Mouse (Mus musculus) stomach, postnatal 0 days (tissue): ENCODE measurements around the gene 5730522E02Rik. TPM values are rescaled to one million over a fixed set of nuclear protein-coding genes. Genes with fewer than 3 reads are reported as not detected.

ENCODE experiments used
- ATAC-seq: fragments of 200-750 bp; cut with Nextera tagmentation; 2 replicates; pipeline ENCODE4 v1.8.0; 2017; ENCODE audit not compliant: low FRiP score, low TSS enrichment
- DNase-seq: peaks from one replicate; pipeline ENCODE4 v3.0.0-alpha.2; 2016; ENCODE audit warnings: low spot score
- H3K27ac ChIP-seq: fragments of 300-500 bp; sonication (generic); replicated peaks from 2 replicates; pipeline ENCODE4 v1.5.1; 2014; ENCODE audit warnings: mild to moderate bottlenecking, control low read depth
- H3K27me3 ChIP-seq: fragments of 300-500 bp; sonication (generic); 2 replicates; pipeline ENCODE4 v1.6.1; 2014; ENCODE audit warnings: low read length; ENCODE audit not compliant: control insufficient read depth, insufficient read depth
- H3K36me3 ChIP-seq: fragments of 300-500 bp; sonication (generic); 2 replicates; pipeline ENCODE4 v1.6.1; 2014; ENCODE audit warnings: low read length, mixed read lengths; ENCODE audit not compliant: control insufficient read depth, insufficient read depth
- H3K4me1 ChIP-seq: fragments of 300-500 bp; sonication (generic); replicated peaks from 2 replicates; pipeline ENCODE4 v1.6.1; 2014; ENCODE audit warnings: antibody characterized with exemption; ENCODE audit not compliant: control insufficient read depth, insufficient read depth
- H3K4me2 ChIP-seq: fragments of 300-500 bp; sonication (generic); replicated peaks from 2 replicates; pipeline ENCODE4 v1.6.1; 2014; ENCODE audit warnings: low read depth, mild to moderate bottlenecking, control low read depth, moderate library complexity
- H3K4me3 ChIP-seq: fragments of 300-500 bp; sonication (generic); 2 replicates; pipeline ENCODE4 v1.5.1; 2014; ENCODE audit warnings: low read depth, low read length, control low read depth
- H3K9ac ChIP-seq: fragments of 300-500 bp; sonication (generic); 2 replicates; pipeline ENCODE4 v1.6.1; 2014; ENCODE audit warnings: mild to moderate bottlenecking, low read length, control low read depth, mixed read lengths
- H3K9me3 ChIP-seq: fragments of 300-500 bp; sonication (generic); 2 replicates; pipeline ENCODE4 v1.6.1; 2016; ENCODE audit warnings: low read length; ENCODE audit not compliant: control insufficient read depth
- CTCF ChIP-seq: IDR thresholded peaks from 2 replicates; pipeline ENCODE4 v1.5.1; 2016; ENCODE audit warnings: antibody characterized with exemption, low read depth, mild to moderate bottlenecking, moderate library complexity
- EP300 ChIP-seq: optimal IDR thresholded peaks from 2 replicates; pipeline ENCODE3; 2016; ENCODE audit warnings: antibody characterized with exemption
- WGBS: fragments of 180-500 bp; shearing (Covaris S2); extraction: QIAGEN DNeasy Blood & Tissue Kit; methylation state at CpG from one replicate; pipeline ENCODE4 v1.1.7; 2014; 5-methylcytosine and 5-hydroxymethylcytosine counted together
- polyA plus RNA-seq: library from polyadenylated mRNA; unstranded; fragments of >200 nt; fragmentation: Nextera tagmentation; extraction: Ambion mirVana; gene quantifications from 2 replicates; pipeline ENCODE4 v1.2.1, GENCODE M21; 2015

Gene 5730522E02Rik
- polyA plus RNA-seq, 1 experiment from 2014 or later: 1.1 TPM

DNA sequence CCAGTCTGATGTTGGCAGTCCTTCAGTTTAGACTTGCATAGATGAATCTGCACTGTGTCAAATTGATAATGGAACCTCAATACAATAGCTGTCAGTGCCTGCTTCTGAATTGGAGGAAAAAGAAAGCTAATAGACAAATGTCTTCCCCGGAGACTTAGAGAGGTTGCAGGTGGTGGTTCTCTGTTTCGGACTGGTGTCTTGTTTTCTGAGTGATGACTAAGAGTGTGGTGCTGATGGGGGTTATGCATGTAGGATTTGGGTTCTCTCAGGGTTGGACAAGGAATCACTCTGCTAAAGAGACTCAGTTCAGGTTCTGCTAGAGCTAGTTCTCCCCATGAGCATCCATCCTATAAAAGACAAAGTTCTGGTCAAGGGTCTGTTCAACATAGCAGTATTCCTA, 397.1 kb downstream of the 5730522E02Rik start:
- Histone ChIP-seq H3K9ac (no peak overlapping the region), H3K4me2 (no peak overlapping the region), H3K4me3 (no peak overlapping the region), H3K27ac (no peak overlapping the region), H3K36me3 (no peaks in the 10 kb centered on the region), H3K9me3 (no peaks in the 10 kb centered on the region), H3K27me3 (no peaks in the 10 kb centered on the region), H3K4me1 (no peaks in the 10 kb centered on the region)
- no peak for TF ChIP-seq EP300
- no peak for TF ChIP-seq CTCF
- ATAC-seq (no peak), DNase-seq (no peak)
- WGBS: 71% methylated on average over 2 of the region's 2 CpGs

DNA sequence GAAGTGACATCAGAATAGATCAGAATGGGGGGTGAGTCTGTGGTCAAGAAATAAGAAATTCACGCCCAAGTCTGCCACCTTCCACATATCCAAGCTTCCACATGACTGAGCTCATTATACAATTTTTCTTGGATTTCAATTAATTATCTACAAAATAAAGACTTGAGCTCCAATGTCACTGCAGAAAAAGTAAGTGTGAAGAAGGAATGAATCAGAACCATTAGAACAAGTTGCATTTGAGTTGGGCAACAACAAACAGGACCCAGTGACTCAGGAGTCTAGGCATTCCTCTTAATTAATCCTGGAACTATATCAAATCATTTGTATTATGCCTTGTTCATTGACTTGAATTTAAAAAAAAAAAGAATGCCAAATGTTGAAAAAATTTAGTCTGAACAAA, 422.9 kb downstream of the 5730522E02Rik start:
- WGBS: 81% methylated on average over 1 of the region's 1 CpGs

DNA sequence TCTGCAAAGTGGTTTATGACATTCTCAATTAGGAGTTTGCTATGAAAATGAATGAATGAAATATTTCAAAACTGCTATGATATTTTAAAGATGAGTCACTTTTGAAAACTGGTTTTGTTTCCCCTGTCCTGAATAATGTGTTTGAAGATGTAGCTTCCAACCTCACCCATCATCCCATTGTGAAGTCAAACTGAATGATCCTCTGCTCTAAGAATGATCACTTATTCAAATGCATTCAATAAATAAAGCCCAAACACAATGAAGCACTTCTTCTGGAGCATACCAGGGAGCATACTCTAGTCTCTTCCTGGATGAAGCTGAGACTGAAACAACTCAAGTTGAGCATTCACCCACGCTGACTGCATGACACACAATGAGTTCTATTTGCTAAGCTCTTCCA, 438.3 kb downstream of the 5730522E02Rik start:
- no peak for ATAC-seq
- H3K4me3 ChIP-seq: no peak overlapping the region
- H3K9ac ChIP-seq: no peak overlapping the region
- no peak for DNase-seq
- H3K4me1 ChIP-seq: no peaks in the 10 kb centered on the region
- no peak overlapping the region for H3K4me2 ChIP-seq
- H3K36me3 ChIP-seq: no peaks in the 10 kb centered on the region
- 70% methylated on average over 1 of the region's 1 CpGs for WGBS
- H3K27me3 ChIP-seq: no peaks in the 10 kb centered on the region
- no peak overlapping the region for H3K27ac ChIP-seq
- TF ChIP-seq CTCF (no peak), EP300 (no peak)
- no peaks in the 10 kb centered on the region for H3K9me3 ChIP-seq

More for the DNA sequence above, 422.9 kb downstream of the 5730522E02Rik start:
- Histone ChIP-seq H3K27ac (no peak overlapping the region), H3K4me1 (no peaks in the 10 kb centered on the region), H3K4me2 (no peak overlapping the region), H3K36me3 (no peaks in the 10 kb centered on the region), H3K4me3 (no peak overlapping the region), H3K27me3 (no peaks in the 10 kb centered on the region), H3K9ac (no peak overlapping the region), H3K9me3 (no peaks in the 10 kb centered on the region)
- TF ChIP-seq EP300: no peak
- TF ChIP-seq CTCF: no peak
- ATAC-seq: no peak
- no peak for DNase-seq

DNA sequence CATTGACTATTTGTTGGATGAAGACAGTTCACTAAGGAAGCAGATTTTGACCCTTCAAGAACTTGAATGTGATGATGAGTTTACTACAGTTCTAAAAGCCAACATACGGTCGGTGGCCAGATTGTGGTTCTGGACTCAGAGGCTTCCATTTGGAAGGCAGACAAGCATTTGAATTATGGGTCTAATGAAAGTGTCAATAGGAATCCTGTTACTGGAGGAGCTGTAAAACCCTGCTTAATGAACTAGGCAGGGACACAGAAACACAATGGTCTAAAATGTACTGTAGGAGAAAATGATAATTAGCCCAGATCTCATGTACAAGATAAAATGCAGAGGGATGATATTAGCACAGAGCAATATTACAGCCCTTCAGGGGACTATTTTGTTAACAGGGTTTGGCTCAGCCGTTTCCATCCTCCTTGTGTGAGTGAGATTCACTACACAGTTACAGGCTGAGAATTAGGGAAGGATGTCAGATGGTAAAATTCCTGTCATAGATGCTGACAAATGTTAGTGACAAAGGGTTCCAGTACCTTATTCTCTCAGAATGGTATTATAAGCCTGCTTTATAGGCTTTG, 439.5 kb downstream of the 5730522E02Rik start:
- no peak overlapping the region for H3K27ac ChIP-seq
- WGBS: 77% methylated on average over 3 of the region's 3 CpGs
- no peak overlapping the region for H3K4me3 ChIP-seq
- H3K9ac ChIP-seq: no peak overlapping the region
- H3K4me2 ChIP-seq: no peak overlapping the region
- DNase-seq: no peak
- H3K27me3 ChIP-seq: no peaks in the 10 kb centered on the region
- ATAC-seq: no peak
- H3K9me3 ChIP-seq: no peaks in the 10 kb centered on the region
- H3K4me1 ChIP-seq: no peaks in the 10 kb centered on the region
- H3K36me3 ChIP-seq: no peaks in the 10 kb centered on the region
- TF ChIP-seq CTCF (no peak), EP300 (no peak)

DNA sequence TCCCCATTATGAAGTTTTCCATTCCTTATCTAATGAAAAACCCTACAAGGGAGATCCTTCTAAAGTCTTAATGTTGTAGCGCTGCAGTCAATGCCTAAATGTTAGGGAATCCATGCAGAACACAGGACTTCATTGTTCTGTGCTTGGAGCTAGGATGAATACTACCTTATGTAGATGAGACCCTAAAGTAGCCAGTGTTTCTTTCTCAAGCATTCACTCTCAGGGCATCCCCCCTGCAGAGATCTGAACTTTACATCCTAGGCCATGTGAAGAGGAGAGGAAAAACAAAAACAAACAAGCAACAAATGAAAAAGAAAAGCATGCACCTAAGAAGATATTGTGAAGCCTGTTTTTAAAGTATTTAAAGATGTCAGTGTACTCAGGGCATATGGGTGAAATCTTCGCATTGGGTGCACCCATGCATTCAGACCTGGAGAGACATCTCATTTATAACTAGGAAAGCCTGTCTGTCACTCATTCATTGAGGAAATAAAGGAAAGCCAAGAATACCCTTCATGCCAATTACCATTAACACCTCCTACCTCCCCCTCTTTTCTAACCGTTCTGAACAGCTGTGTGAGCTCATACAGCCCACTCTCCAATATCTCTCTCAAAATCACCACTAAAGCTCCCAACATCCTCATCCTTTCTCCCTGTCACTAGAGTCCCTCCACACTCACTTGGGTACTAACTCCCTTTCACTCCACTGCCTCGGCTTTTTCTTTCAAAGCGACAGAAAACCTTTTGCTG, 442.8 kb downstream of the 5730522E02Rik start:
- no peaks in the 10 kb centered on the region for H3K27me3 ChIP-seq
- H3K27ac ChIP-seq: no peak overlapping the region
- H3K4me3 ChIP-seq: no peak overlapping the region
- no peaks in the 10 kb centered on the region for H3K4me1 ChIP-seq
- no peak overlapping the region for H3K9ac ChIP-seq
- no peaks in the 10 kb centered on the region for H3K9me3 ChIP-seq
- TF ChIP-seq EP300 (no peak), CTCF (no peak)
- no peak overlapping the region for H3K4me2 ChIP-seq
- no peak for DNase-seq
- ATAC-seq: no peak
- WGBS: 65% methylated on average over 5 of the region's 5 CpGs
- no peaks in the 10 kb centered on the region for H3K36me3 ChIP-seq

DNA sequence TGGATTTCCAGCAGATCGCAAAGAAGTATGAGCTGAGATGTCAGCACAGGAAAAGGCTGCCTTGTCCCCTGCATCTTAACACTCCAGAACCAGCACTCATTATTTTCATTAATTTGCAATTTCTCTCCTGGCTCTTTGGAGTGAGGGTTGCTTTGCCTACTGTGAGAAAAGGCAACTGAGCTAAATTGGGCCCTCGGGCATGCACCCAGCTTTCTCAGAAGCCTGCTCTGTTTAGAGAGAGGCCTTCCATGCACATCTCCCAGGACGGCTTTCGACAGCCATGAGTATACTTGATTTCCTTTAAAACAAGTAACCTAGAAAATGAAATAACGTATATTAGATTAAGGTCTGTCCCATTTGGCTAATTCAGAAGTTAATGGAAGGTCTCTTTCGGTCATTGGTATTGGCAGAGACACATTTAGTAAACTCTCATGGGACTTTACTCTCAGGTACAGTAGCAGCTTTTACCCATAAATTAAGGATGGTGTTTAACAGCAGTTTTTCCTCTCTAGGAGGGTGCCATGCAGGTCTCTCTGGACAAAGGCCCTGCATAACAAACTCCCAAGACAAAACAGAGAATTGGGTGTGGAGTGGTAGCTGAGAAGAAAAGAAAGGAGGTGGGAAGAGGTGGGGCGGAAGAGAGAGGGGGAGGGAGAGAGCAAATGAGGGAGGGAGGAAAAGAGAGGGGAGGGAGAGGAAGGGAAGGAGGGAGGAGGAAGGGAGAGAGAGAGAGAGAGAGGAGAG, 457.2 kb downstream of the 5730522E02Rik start:
- no peak overlapping the region for H3K4me2 ChIP-seq
- H3K4me1 ChIP-seq: no peaks in the 10 kb centered on the region
- H3K27me3 ChIP-seq: no peaks in the 10 kb centered on the region
- H3K9ac ChIP-seq: no peak overlapping the region
- DNase-seq (no peak), ATAC-seq (no peak)
- WGBS: 79% methylated on average over 7 of the region's 7 CpGs
- H3K36me3 ChIP-seq: no peaks in the 10 kb centered on the region
- TF ChIP-seq CTCF: no peak
- TF ChIP-seq EP300: no peak
- no peak overlapping the region for H3K27ac ChIP-seq
- H3K9me3 ChIP-seq: no peaks in the 10 kb centered on the region
- no peak overlapping the region for H3K4me3 ChIP-seq
